Mouse (Mus musculus): ENCODE results near the gene Ssh1. TPM values are rescaled to one million over a fixed set of nuclear protein-coding genes. Genes with fewer than 3 reads are reported as not detected.

Ssh1 gene
- polyA plus RNA-seq, 1 experiment from 2014 or later = 10.3 TPM

- Histone ChIP-seq H3K27ac (peak overlapping the region; percentile 100), H3K79me2 (ENCODE audit: inconsistent target) (peaks cover 72% of the 10 kb centered on the region), H3K36me3 (ENCODE audit: inconsistent target) (peaks cover 64% of the 10 kb centered on the region), H3K4me3 (ENCODE audit: inconsistent target) (peak overlapping the region; percentile 61)
- 6% methylated on average over 6 of the region's 6 CpGs for WGBS (ENCODE audit: missing documents)
Observed at GRCm38 (mm10) chr5:113945126-113945525, 48.6 kb downstream of the Ssh1 start.

- Histone ChIP-seq H3K79me2 (ENCODE audit: inconsistent target) (peaks cover 57% of the 10 kb centered on the region), H3K36me3 (ENCODE audit: inconsistent target) (peaks cover 50% of the 10 kb centered on the region), H3K4me3 (ENCODE audit: inconsistent target) (no peak overlapping the region), H3K27ac (peak overlapping the region; percentile 100; the same call in 1 of the 2 replicates)
- 90% methylated on average over 12 of the region's 12 CpGs for whole genome bisulfite sequencing (ENCODE audit: missing documents)
Observed at GRCm38 (mm10) chr5:113943328-113943727, 50.4 kb downstream of the Ssh1 start.

- 92% methylated on average over 12 of the region's 12 CpGs for WGBS (ENCODE audit: missing documents)
- Histone ChIP-seq H3K4me3 (ENCODE audit: inconsistent target) (no peak overlapping the region), H3K79me2 (ENCODE audit: inconsistent target) (peaks cover 50% of the 10 kb centered on the region), H3K27ac (no peak overlapping the region), H3K36me3 (ENCODE audit: inconsistent target) (peaks cover 43% of the 10 kb centered on the region)
Observed at GRCm38 (mm10) chr5:113942580-113942979, 51.1 kb downstream of the Ssh1 start.

GRCm38 (mm10) chr5:113939263-113939900 is 54.3 kb downstream of the Ssh1 start:
- H3K79me2 ChIP-seq (ENCODE audit: inconsistent target) = peaks cover 23% of the 10 kb centered on the region
- H3K4me3 ChIP-seq (ENCODE audit: inconsistent target) = no peak overlapping the region
- H3K27ac ChIP-seq = no peak overlapping the region
- H3K36me3 ChIP-seq (ENCODE audit: inconsistent target) = peaks cover 36% of the 10 kb centered on the region
- WGBS (ENCODE audit: missing documents) = over 99% methylated on average over 12 of the region's 12 CpGs

GRCm38 (mm10) chr5:113937650-113938049 is 56.0 kb downstream of the Ssh1 start:
- H3K27ac ChIP-seq = no peak overlapping the region
- peaks cover 6% of the 10 kb centered on the region; the same call in 1 of the 2 replicates for H3K79me2 ChIP-seq (ENCODE audit: inconsistent target)
- 44% methylated on average over 7 of the region's 7 CpGs for WGBS (ENCODE audit: missing documents)
- H3K36me3 ChIP-seq (ENCODE audit: inconsistent target) = peaks cover 29% of the 10 kb centered on the region
- no peak overlapping the region for H3K4me3 ChIP-seq (ENCODE audit: inconsistent target)

- Histone ChIP-seq H3K4me3 (ENCODE audit: inconsistent target) (no peak overlapping the region), H3K79me2 (ENCODE audit: inconsistent target) (no peaks in the 10 kb centered on the region), H3K27ac (no peak overlapping the region), H3K36me3 (ENCODE audit: inconsistent target) (no peaks in the 10 kb centered on the region)
- 94% methylated on average over 5 of the region's 6 CpGs for WGBS (ENCODE audit: missing documents)
Observed at GRCm38 (mm10) chr5:113933889-113934288, 59.8 kb downstream of the Ssh1 start.

GRCm38 (mm10) chr5:113933480-113933879 is 60.2 kb downstream of the Ssh1 start:
- 94% methylated on average over 4 of the region's 4 CpGs for WGBS (ENCODE audit: missing documents)
- H3K27ac ChIP-seq = no peak overlapping the region
- no peaks in the 10 kb centered on the region for H3K79me2 ChIP-seq (ENCODE audit: inconsistent target)
- no peaks in the 10 kb centered on the region for H3K36me3 ChIP-seq (ENCODE audit: inconsistent target)
- no peak overlapping the region for H3K4me3 ChIP-seq (ENCODE audit: inconsistent target)

- Histone ChIP-seq H3K36me3 (ENCODE audit: inconsistent target) (no peaks in the 10 kb centered on the region), H3K27ac (no peak overlapping the region), H3K79me2 (ENCODE audit: inconsistent target) (no peaks in the 10 kb centered on the region), H3K4me3 (ENCODE audit: inconsistent target) (no peak overlapping the region)
- 93% methylated on average over 3 of the region's 3 CpGs for WGBS (ENCODE audit: missing documents)
Observed at GRCm38 (mm10) chr5:113932310-113932709, 61.4 kb downstream of the Ssh1 start.

GRCm38 (mm10) chr5:113930648-113931609 is 62.8 kb downstream of the Ssh1 start:
- Histone ChIP-seq H3K36me3 (ENCODE audit: inconsistent target) (no peaks in the 10 kb centered on the region), H3K27ac (peak overlapping the region; percentile 64), H3K4me3 (ENCODE audit: inconsistent target) (no peak overlapping the region), H3K79me2 (ENCODE audit: inconsistent target) (no peaks in the 10 kb centered on the region)
- 23% methylated on average over 18 of the region's 18 CpGs for WGBS (ENCODE audit: missing documents)

- WGBS (ENCODE audit: missing documents) = 65% methylated on average over 10 of the region's 10 CpGs
- H3K4me3 ChIP-seq (ENCODE audit: inconsistent target) = no peak overlapping the region
- peak overlapping the region; percentile 64 for H3K27ac ChIP-seq
Observed at GRCm38 (mm10) chr5:113929950-113930647, 63.6 kb downstream of the Ssh1 start.

GRCm38 (mm10) chr5:113929526-113929925 is 64.2 kb downstream of the Ssh1 start:
- Histone ChIP-seq H3K79me2 (ENCODE audit: inconsistent target) (no peaks in the 10 kb centered on the region), H3K27ac (peak overlapping the region; percentile 64), H3K36me3 (ENCODE audit: inconsistent target) (no peaks in the 10 kb centered on the region), H3K4me3 (ENCODE audit: inconsistent target) (no peak overlapping the region)
- WGBS (ENCODE audit: missing documents) = 85% methylated on average over 5 of the region's 10 CpGs

More at GRCm38 (mm10) chr5:113929950-113930647, 63.6 kb downstream of the Ssh1 start:
- no peaks in the 10 kb centered on the region for H3K79me2 ChIP-seq (ENCODE audit: inconsistent target)
- H3K36me3 ChIP-seq (ENCODE audit: inconsistent target) = no peaks in the 10 kb centered on the region

- H3K36me3 ChIP-seq (ENCODE audit: inconsistent target) = no peaks in the 10 kb centered on the region
- H3K4me3 ChIP-seq (ENCODE audit: inconsistent target) = no peak overlapping the region
- 52% methylated on average over 4 of the region's 4 CpGs for WGBS (ENCODE audit: missing documents)
- no peaks in the 10 kb centered on the region for H3K79me2 ChIP-seq (ENCODE audit: inconsistent target)
- H3K27ac ChIP-seq = no peak overlapping the region
Observed at GRCm38 (mm10) chr5:113924608-113925007, 69.1 kb downstream of the Ssh1 start.

GRCm38 (mm10) chr5:113921310-113922166 is 72.2 kb downstream of the Ssh1 start:
- 86% methylated on average over 6 of the region's 6 CpGs for WGBS (ENCODE audit: missing documents)
- H3K4me3 ChIP-seq (ENCODE audit: inconsistent target) = no peak overlapping the region

GRCm38 (mm10) chr5:113919060-113919459 is 74.6 kb downstream of the Ssh1 start:
- 69% methylated on average over 7 of the region's 7 CpGs for WGBS (ENCODE audit: missing documents)
- Histone ChIP-seq H3K27ac (peak overlapping the region; percentile 97), H3K36me3 (ENCODE audit: inconsistent target) (no peaks in the 10 kb centered on the region), H3K79me2 (ENCODE audit: inconsistent target) (no peaks in the 10 kb centered on the region), H3K4me3 (ENCODE audit: inconsistent target) (no peak overlapping the region)

More at GRCm38 (mm10) chr5:113921310-113922166, 72.2 kb downstream of the Ssh1 start:
- no peaks in the 10 kb centered on the region for H3K79me2 ChIP-seq (ENCODE audit: inconsistent target)
- H3K36me3 ChIP-seq (ENCODE audit: inconsistent target) = no peaks in the 10 kb centered on the region
- no peak overlapping the region for H3K27ac ChIP-seq

Data from macrophage (primary cell).